Mouse (Mus musculus) mouse embryonic stem cell (cell line): Measurements from ENCODE around the gene Pianp.
"Not testable (repeated sequence)": the region's sequence is repeated elsewhere in the genome, so short reads cannot be mapped to it uniquely, and the experiment has no call there.

Experiments used
- in situ Hi-C, 2 experiments: fragments of 300-500 bp; cut with MboI; formaldehyde crosslinking; loops; 1 replicate in 1 of 2; 3 replicates in 1 of 2; pipeline ENCODE4 v1.14.3; 2019 to 2020; ENCODE audit warnings: low sequenced_read_pairs in 2 of 2, low pct_unique_long_range_greater_than_20kb in 1 of 2, mixed read lengths in 1 of 2; ENCODE audit not compliant: unreplicated experiment in 1 of 2

Gene Pianp

GRCm38 (mm10) chr6:124999546-124999945, 3.1 kb downstream of the Pianp start:
- in situ Hi-C loops: no loop called here

GRCm38 (mm10) chr6:125003706-125004105, 7.2 kb downstream of the Pianp start:
- in situ Hi-C loops: no loop called here

GRCm38 (mm10) chr6:125005086-125005485, 8.6 kb downstream of the Pianp start:
- in situ Hi-C loops: no loop called here

GRCm38 (mm10) chr6:125008060-125008459, 11.6 kb downstream of the Pianp start:
- in situ Hi-C loops: no loop called here

GRCm38 (mm10) chr6:125008586-125009128, 12.2 kb downstream of the Pianp start:
- in situ Hi-C loops: no loop called here

- in situ Hi-C loops: no loop called here
Observed at GRCm38 (mm10) chr6:125009129-125009180, 12.5 kb downstream of the Pianp start, which contains the start of gene Zfp384. Gene Zfp384, plus strand, starts transcription at chr6:125009145.

GRCm38 (mm10) chr6:125009181-125010073, 12.9 kb downstream of the Pianp start:
- in situ Hi-C loops: no loop called here

GRCm38 (mm10) chr6:125017682-125018081, 21.2 kb downstream of the Pianp start:
- in situ Hi-C loops: no loop called here

- in situ Hi-C loops: not testable (repeated sequence)
Observed at GRCm38 (mm10) chr6:125030532-125030931, 34.0 kb downstream of the Pianp start.

- in situ Hi-C loops: no loop called here
Observed at GRCm38 (mm10) chr6:125031604-125032003, 35.1 kb downstream of the Pianp start.

GRCm38 (mm10) chr6:125038666-125039065, 42.2 kb downstream of the Pianp start:
- in situ Hi-C loops: no loop called here

- in situ Hi-C loops: no loop called here
Observed at GRCm38 (mm10) chr6:125039131-125039530, 42.6 kb downstream of the Pianp start.

- in situ Hi-C loops: no loop called here
Observed at GRCm38 (mm10) chr6:125039533-125040153, 43.1 kb downstream of the Pianp start, which contains the start of gene Ing4. Gene Ing4, plus strand, starts transcription at chr6:125039760.

GRCm38 (mm10) chr6:125040221-125040620, 43.7 kb downstream of the Pianp start:
- in situ Hi-C loops: no loop called here

GRCm38 (mm10) chr6:125041047-125041446, 44.6 kb downstream of the Pianp start:
- in situ Hi-C loops: no loop called here

- in situ Hi-C loops: no loop called here
Observed at GRCm38 (mm10) chr6:125042081-125042480, 45.6 kb downstream of the Pianp start.

GRCm38 (mm10) chr6:125046691-125047090, 50.2 kb downstream of the Pianp start:
- in situ Hi-C loops: no loop called here

- in situ Hi-C loops: no loop called here
Observed at GRCm38 (mm10) chr6:125049678-125050077, 53.2 kb downstream of the Pianp start, which contains the start of gene Acrbp. Gene Acrbp, plus strand, starts transcription at chr6:125049689.

- in situ Hi-C loops: no loop called here
Observed at GRCm38 (mm10) chr6:125051237-125051636, 54.7 kb downstream of the Pianp start.
